Mouse (Mus musculus) liver, postnatal 0 days (tissue): ENCODE results near the gene Dnajb8.

ENCODE experiments used
- CTCF ChIP-seq: sonication (generic); IDR thresholded peaks from 2 replicates; pipeline ENCODE4 v1.5.1; 2016; ENCODE audit warnings: antibody characterized with exemption, low read depth
- EP300 ChIP-seq: IDR thresholded peaks from 2 replicates; pipeline ENCODE4 v1.6.1; 2016; ENCODE audit warnings: antibody characterized with exemption, low read depth, mild to moderate bottlenecking

DNA sequence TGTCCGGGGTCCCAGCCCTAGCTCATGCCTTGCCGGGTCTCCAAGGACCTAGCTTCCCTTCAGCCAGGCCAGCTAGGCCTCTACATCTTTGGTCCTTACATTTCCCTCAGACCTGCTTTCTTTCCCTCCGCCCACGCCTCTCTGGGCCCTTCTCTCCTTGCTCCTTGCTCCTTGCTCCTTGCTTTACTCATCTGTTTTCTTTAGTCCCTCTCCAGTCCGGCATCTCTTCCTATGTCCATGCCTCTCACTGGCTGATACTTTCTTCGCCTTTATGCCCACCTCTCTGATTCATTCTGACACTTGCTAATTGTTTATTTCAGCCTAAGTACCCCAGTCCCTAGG is 31.1 kb upstream of the Dnajb8 start:
- TF ChIP-seq CTCF, result no peak
- no peak for TF ChIP-seq EP300
